Mouse (Mus musculus) midbrain, embryonic 10.5 days (tissue): ENCODE results near the gene Sema4c. TPM values are rescaled to one million over a fixed set of nuclear protein-coding genes. Genes with fewer than 3 reads are reported as not detected.

Experiments
- DNase-seq: peaks from one replicate; pipeline ENCODE4 v3.0.0-alpha.2; 2017; ENCODE audit warnings: low spot score
- H3K27ac ChIP-seq: fragments of 300-500 bp; sonication (generic); replicated peaks from 2 replicates; pipeline ENCODE4 v1.5.1; 2016; ENCODE audit warnings: mild to moderate bottlenecking
- H3K27me3 ChIP-seq: fragments of 300-500 bp; sonication (generic); 2 replicates; pipeline ENCODE4 v1.6.1; 2016; ENCODE audit warnings: low read depth, mild to moderate bottlenecking; ENCODE audit not compliant: poor library complexity, severe bottlenecking
- H3K36me3 ChIP-seq: fragments of 300-500 bp; sonication (generic); 2 replicates; pipeline ENCODE4 v1.6.1; 2016; ENCODE audit warnings: mild to moderate bottlenecking, moderate library complexity
- H3K4me1 ChIP-seq: fragments of 300-500 bp; sonication (generic); 2 replicates; pipeline ENCODE4 v1.6.1; 2016
- H3K4me3 ChIP-seq: fragments of 300-500 bp; sonication (generic); 2 replicates; pipeline ENCODE4 v1.5.1; 2016; ENCODE audit warnings: mild to moderate bottlenecking, moderate library complexity
- H3K9me3 ChIP-seq: fragments of 300-500 bp; sonication (generic); replicated peaks from 2 replicates; pipeline ENCODE4 v1.6.1; 2016; ENCODE audit warnings: mild to moderate bottlenecking
- WGBS: fragments of 180-500 bp; shearing (Covaris S2); methylation state at CpG from one replicate; pipeline ENCODE4 v1.1.7; 2016; 5-methylcytosine and 5-hydroxymethylcytosine counted together
- polyA plus RNA-seq: library from polyadenylated mRNA; unstranded; fragments of >200 nt; fragmentation: Nextera tagmentation; extraction: Ambion mirVana; gene quantifications from 2 replicates; pipeline ENCODE4 v1.2.1, GENCODE M21; 2016

The Sema4c gene
- polyA plus RNA-seq: 20.8 and 26.3 TPM in 2 replicates

DNA sequence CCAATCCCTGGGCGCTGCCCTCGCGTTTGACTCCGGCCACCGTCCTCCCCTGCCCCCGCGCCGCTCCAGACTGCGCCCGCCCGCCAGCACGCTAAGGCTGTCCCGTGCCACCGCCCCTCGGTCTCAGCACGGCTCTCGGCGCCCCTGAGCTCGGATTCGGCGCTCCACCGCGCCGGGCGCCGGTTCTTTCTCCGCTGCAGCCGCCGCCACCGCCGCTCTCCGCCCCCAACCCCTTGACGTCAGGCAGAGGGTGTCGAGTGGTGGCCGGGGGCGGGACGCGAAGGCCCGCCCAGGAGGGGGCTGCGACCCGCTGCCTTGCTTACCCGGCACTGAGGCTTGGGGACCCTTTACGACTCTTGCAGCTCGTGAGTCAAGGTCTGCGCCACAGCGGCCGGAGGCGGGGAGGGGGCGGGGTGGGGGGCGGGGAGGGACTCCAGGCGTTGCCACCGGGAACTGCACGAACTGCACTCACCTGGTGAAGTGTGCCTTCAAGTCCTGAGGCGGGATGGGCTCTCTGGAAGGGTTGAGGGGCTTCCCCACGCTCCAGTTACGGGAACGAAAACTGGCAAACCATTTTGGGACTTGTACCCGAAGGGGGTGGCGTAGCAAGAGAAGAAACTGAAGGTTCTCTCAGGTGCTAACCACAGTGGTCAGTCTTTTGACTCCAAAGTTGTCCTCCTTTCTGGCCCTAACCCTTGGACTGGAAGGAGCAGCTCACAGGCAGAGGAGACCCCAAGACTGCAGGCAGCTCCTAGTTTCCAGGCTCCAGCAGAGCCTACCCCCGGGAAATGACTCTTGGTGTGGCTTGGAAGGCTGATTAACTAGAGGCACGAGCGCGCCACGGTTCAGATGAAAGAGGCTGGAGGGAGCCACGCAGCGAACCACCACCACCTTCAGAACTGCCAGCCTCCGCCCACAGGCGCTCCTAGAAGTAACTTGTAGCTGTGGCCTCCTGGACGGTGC is at the start of gene Sema4c:
Gene Sema4c, minus strand, starts transcription at position 319 of the 963 bp plus-strand sequence.
- Histone ChIP-seq H3K4me1 (peaks cover 55% of the 10 kb centered on the region), H3K27me3 (peaks cover 17% of the 10 kb centered on the region), H3K27ac (peak within 1 kb of the TSS; percentile 100), H3K4me3 (peak within 1 kb of the TSS; percentile 94), H3K9me3 (no peaks in the 10 kb centered on the region), H3K36me3 (peaks cover 26% of the 10 kb centered on the region)
- 1% methylated on average over 69 of the region's 69 CpGs for WGBS
- DNase-seq: peak; percentile 86

GRCm38 (mm10) chr1:36606951-36607350 is 48.8 kb upstream of the Sema4c start:
- no peaks in the 10 kb centered on the region for H3K36me3 ChIP-seq
- H3K4me1 ChIP-seq: peaks cover 7% of the 10 kb centered on the region; the same call in 1 of the 2 replicates
- H3K9me3 ChIP-seq: no peaks in the 10 kb centered on the region
- WGBS: 83% methylated on average over 7 of the region's 7 CpGs
- no peak overlapping the region for H3K4me3 ChIP-seq
- no peak for DNase-seq
- H3K27ac ChIP-seq: no peak overlapping the region
- H3K27me3 ChIP-seq: no peaks in the 10 kb centered on the region

GRCm38 (mm10) chr1:36604254-36605156 is 46.4 kb upstream of the Sema4c start:
- Histone ChIP-seq H3K4me3 (no peak overlapping the region), H3K9me3 (no peaks in the 10 kb centered on the region), H3K36me3 (no peaks in the 10 kb centered on the region), H3K4me1 (no peaks in the 10 kb centered on the region; the same call in 1 of the 2 replicates), H3K27me3 (no peaks in the 10 kb centered on the region), H3K27ac (no peak overlapping the region)
- 89% methylated on average over 12 of the region's 12 CpGs for WGBS
- no peak for DNase-seq

- 82% methylated on average over 9 of the region's 9 CpGs for WGBS
- no peak overlapping the region for H3K4me3 ChIP-seq
- no peaks in the 10 kb centered on the region; the same call in 1 of the 2 replicates for H3K4me1 ChIP-seq
- H3K27me3 ChIP-seq: no peaks in the 10 kb centered on the region
- no peaks in the 10 kb centered on the region for H3K9me3 ChIP-seq
- DNase-seq: no peak
- H3K36me3 ChIP-seq: no peaks in the 10 kb centered on the region
- no peak overlapping the region for H3K27ac ChIP-seq
Measured at GRCm38 (mm10) chr1:36603361-36603760, 45.2 kb upstream of the Sema4c start.

- H3K27ac ChIP-seq: no peak overlapping the region
- no peaks in the 10 kb centered on the region; the same call in 1 of the 2 replicates for H3K4me1 ChIP-seq
- 71% methylated on average over 4 of the region's 4 CpGs for WGBS
- H3K4me3 ChIP-seq: no peak overlapping the region
- DNase-seq: no peak
- no peaks in the 10 kb centered on the region for H3K36me3 ChIP-seq
- no peaks in the 10 kb centered on the region for H3K27me3 ChIP-seq
- H3K9me3 ChIP-seq: no peaks in the 10 kb centered on the region
Measured at GRCm38 (mm10) chr1:36602271-36602670, 44.1 kb upstream of the Sema4c start.

DNA sequence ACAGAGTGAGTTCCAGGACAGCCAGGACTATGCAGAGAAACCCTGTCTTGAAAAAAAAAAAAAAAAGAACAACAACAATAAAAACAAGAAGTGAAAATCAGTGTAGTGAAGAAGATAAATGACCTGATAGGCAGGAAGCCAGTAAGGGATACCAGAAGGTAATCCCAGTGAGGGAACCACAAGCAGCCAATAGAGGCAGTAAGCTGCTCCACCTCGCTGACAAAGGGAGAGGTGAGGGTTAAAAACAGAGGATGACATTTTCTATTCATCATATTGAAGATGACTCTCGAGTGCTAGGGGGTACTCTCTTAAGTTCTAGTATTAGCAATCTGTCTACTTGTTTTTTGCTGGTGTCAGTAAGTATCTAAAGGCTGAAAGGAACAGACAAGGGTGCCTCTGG is 40.3 kb upstream of the Sema4c start:
- WGBS: 74% methylated on average over 2 of the region's 2 CpGs

GRCm38 (mm10) chr1:36596114-36596513 is 38.0 kb upstream of the Sema4c start:
- Histone ChIP-seq H3K36me3 (no peaks in the 10 kb centered on the region), H3K27me3 (no peaks in the 10 kb centered on the region), H3K4me3 (peak overlapping the region; percentile 2; the same call in 1 of the 2 replicates), H3K27ac (peak overlapping the region; percentile 67), H3K4me1 (peaks cover 31% of the 10 kb centered on the region), H3K9me3 (no peaks in the 10 kb centered on the region)
- 15% methylated on average over 4 of the region's 4 CpGs for WGBS
- DNase-seq: peak; percentile 54

More for the DNA sequence above, 40.3 kb upstream of the Sema4c start:
- no peak for DNase-seq
- Histone ChIP-seq H3K27me3 (no peaks in the 10 kb centered on the region), H3K4me1 (peaks cover 17% of the 10 kb centered on the region), H3K36me3 (no peaks in the 10 kb centered on the region), H3K27ac (no peak overlapping the region), H3K9me3 (no peaks in the 10 kb centered on the region), H3K4me3 (no peak overlapping the region)

DNA sequence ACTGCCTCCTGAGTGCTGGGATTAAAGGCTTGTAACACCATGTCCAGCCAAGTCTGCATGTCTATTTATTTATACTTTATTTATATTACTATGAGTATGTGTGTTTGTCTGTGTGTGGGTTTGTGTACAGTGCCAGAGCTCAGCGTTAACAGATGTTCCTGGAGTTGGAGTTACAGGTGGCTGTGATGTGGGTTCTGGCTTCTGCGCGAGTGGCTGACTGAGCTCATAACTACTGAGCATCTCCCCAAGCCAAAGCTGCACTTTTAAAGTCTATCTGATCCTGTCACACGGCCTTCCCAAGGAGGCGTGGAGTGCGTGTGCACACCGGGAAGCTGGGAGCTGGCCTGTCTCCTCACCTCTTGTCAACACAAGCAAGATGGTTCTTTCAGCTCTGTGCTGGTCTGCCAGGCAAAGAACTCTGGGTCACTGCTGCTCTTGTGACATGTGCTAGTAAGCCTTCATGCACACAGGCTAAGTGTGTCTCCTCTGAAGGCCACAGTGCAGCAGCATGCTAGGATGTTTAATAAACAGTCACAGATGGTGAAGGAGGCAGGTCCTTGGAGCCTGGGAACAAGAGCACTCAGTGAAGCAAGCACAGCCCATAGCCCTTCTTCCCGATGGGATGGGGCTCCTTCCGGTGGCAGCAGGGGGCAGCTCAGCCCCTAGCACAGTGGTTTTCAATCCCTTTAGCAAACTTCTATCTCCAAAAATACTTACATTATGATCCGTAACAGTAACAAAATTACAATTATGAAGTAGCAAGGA is 37.2 kb upstream of the Sema4c start:
- peaks cover 34% of the 10 kb centered on the region for H3K4me1 ChIP-seq
- no peaks in the 10 kb centered on the region for H3K36me3 ChIP-seq
- H3K4me3 ChIP-seq: no peak overlapping the region
- DNase-seq: no peak
- 61% methylated on average over 10 of the region's 10 CpGs for WGBS
- H3K27me3 ChIP-seq: no peaks in the 10 kb centered on the region
- peak overlapping the region; percentile 67 for H3K27ac ChIP-seq
- H3K9me3 ChIP-seq: no peaks in the 10 kb centered on the region

DNA sequence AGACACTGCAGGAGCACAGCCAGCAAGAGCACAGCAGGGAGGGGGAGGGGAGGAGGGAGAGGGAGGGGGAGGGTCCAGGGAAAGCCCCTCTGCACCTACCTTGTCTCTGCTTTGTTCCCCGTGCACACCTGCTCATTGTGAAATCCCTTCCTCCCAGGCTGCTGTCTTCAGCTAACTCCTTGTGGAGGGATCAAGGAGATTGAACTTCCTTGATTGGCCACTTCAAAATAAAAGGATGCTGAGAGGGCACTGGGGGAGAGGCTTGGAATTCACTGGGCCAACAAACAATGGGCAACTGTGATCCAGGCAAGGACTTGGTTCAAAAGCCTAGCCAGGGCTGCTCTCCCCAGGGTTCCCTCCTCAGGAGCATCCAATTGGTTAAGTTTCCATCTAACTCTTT is 35.0 kb upstream of the Sema4c start:
- no peaks in the 10 kb centered on the region for H3K36me3 ChIP-seq
- peaks cover 57% of the 10 kb centered on the region for H3K4me1 ChIP-seq
- 15% methylated on average over 1 of the region's 1 CpGs for WGBS
- no peak for DNase-seq
- H3K4me3 ChIP-seq: no peak overlapping the region
- no peaks in the 10 kb centered on the region for H3K9me3 ChIP-seq
- H3K27ac ChIP-seq: no peak overlapping the region; the same call in 1 of the 2 replicates
- H3K27me3 ChIP-seq: no peaks in the 10 kb centered on the region

DNA sequence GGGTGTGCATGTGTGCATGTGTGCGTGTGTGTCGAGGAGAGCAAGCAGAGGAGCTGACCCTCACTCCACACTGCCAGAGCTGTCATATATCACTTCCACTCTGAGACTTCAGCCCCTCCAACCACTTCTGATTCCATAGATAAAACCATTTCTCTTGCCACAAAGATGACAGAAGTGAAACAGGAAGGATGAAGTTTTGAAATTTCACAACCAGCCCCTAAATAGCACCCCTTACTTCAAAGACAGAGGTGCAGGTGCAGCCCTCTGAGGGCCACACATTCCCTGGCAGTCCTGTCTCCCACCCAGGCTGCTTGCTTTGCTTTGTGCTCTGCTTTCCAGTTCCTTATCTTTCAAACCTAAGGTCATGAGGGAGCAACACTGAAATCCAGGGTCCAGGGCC is 33.3 kb upstream of the Sema4c start:
- Histone ChIP-seq H3K27ac (no peak overlapping the region; the same call in 1 of the 2 replicates), H3K4me1 (peaks cover 62% of the 10 kb centered on the region), H3K4me3 (no peak overlapping the region), H3K9me3 (no peaks in the 10 kb centered on the region), H3K36me3 (no peaks in the 10 kb centered on the region), H3K27me3 (no peaks in the 10 kb centered on the region)
- no peak for DNase-seq
- 86% methylated on average over 2 of the region's 2 CpGs for WGBS

GRCm38 (mm10) chr1:36590664-36591063 is 32.5 kb upstream of the Sema4c start:
- WGBS: 76% methylated on average over 9 of the region's 9 CpGs
- H3K9me3 ChIP-seq: no peaks in the 10 kb centered on the region
- H3K27me3 ChIP-seq: no peaks in the 10 kb centered on the region
- peaks cover 62% of the 10 kb centered on the region for H3K4me1 ChIP-seq
- H3K27ac ChIP-seq: peak overlapping the region; percentile 67
- no peaks in the 10 kb centered on the region for H3K36me3 ChIP-seq
- H3K4me3 ChIP-seq: no peak overlapping the region
- no peak for DNase-seq

GRCm38 (mm10) chr1:36589486-36589885 is 31.3 kb upstream of the Sema4c start:
- no peaks in the 10 kb centered on the region for H3K36me3 ChIP-seq
- H3K4me3 ChIP-seq: no peak overlapping the region
- peaks cover 55% of the 10 kb centered on the region for H3K4me1 ChIP-seq
- H3K27ac ChIP-seq: peak overlapping the region; percentile 67
- 40% methylated on average over 6 of the region's 6 CpGs for WGBS
- no peaks in the 10 kb centered on the region for H3K27me3 ChIP-seq
- H3K9me3 ChIP-seq: no peaks in the 10 kb centered on the region
- DNase-seq: no peak
